Mouse (Mus musculus) layer of hippocampus, postnatal 14 days (tissue): Measurements from ENCODE around the gene Pnp. TPM values are rescaled to one million over a fixed set of nuclear protein-coding genes. Genes with fewer than 3 reads are reported as not detected.
"Not testable (repeated sequence)": the region's sequence is repeated elsewhere in the genome, so short reads cannot be mapped to it uniquely, and the experiment has no call there.

Experiments used
- DNase-seq, 2 experiments: peaks; one replicate each; pipeline ENCODE4 v3.0.0; 2021 to 2022; ENCODE audit warnings: low spot score in 2 of 2, mixed read lengths in 1 of 2
- long read RNA-seq, 2 experiments: library from polyadenylated mRNA; stranded (forward); transcript quantifications; one replicate each; pipeline ENCODE4 v2.0.0; 2021
- total RNA-seq, 2 experiments: library from RNA; stranded (reverse); gene quantifications; 2 replicates each; pipeline ENCODE4 v1.2.3; 2021

The Pnp gene
- 10 to 100 TPM; 11.8 to 14.8 TPM for total RNA-seq
- long read RNA-seq, experiment 1, transcript Pnp-201 (6 exons, 2,942 nt): major isoform, 6 of 6 reads
- long read RNA-seq, experiment 1, partial matches to known transcripts: 0 of 6 reads
- long read RNA-seq, experiment 1, other reads (novel, unspliced or antisense): 0 of 6 reads
- long read RNA-seq, experiment 2, transcript Pnp-201 (6 exons, 2,942 nt): major isoform, 11 of 12 reads
- long read RNA-seq, experiment 2, partial matches to known transcripts: 0 of 12 reads
- long read RNA-seq, experiment 2, other reads (novel, unspliced or antisense): 1 of 12 reads

- DNase-seq: peak; percentile 98 to 99
Measured at GRCm38 (mm10) chr14:50930754-50931492, at the start of gene Pnp, which contains the start of gene Pip4p1. Pnp (plus strand) TSS chr14:50931082. Pip4p1 (minus strand) TSS chr14:50930856.

DNA sequence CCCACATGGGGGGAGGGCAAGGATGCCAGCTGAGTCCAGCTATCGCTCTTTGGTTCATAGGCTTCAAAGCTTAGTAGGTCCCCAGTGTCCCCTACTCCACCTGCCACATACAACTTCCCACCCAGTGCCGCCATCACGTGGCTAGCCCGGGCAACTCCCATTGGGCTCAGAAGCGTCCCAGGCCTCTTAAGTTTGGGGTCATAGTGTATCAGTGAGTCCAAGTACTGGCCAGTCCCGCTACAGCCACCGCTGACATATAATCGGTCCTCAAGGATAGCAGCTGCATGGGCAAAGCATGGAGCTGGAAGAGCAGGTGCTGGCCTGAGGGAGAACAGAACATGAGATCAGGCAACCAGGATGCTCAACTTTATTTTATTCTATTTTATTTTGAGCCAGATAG lies 39.3 kb upstream of the Pnp start:
- DNase-seq: no peak

DNA sequence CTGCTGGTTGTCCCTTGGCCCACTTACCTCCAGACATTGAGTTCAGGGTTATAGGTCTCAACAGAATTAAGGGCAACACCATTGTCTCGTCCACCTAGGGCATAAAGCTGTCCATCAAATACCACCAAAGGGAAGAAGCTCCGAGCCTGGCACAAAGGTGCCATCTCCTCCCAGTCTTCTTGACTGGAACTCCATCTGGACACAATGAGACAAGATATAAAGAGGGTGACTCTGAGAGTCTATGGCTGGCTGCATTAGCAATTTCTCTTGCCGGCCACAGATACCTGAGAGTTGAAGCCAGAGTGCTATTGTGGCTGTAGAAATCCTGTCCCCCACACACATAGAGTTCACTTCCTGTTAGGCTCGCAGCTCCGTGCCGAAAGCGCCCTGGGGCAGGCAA lies 38.8 kb upstream of the Pnp start:
- no peak for DNase-seq

DNA sequence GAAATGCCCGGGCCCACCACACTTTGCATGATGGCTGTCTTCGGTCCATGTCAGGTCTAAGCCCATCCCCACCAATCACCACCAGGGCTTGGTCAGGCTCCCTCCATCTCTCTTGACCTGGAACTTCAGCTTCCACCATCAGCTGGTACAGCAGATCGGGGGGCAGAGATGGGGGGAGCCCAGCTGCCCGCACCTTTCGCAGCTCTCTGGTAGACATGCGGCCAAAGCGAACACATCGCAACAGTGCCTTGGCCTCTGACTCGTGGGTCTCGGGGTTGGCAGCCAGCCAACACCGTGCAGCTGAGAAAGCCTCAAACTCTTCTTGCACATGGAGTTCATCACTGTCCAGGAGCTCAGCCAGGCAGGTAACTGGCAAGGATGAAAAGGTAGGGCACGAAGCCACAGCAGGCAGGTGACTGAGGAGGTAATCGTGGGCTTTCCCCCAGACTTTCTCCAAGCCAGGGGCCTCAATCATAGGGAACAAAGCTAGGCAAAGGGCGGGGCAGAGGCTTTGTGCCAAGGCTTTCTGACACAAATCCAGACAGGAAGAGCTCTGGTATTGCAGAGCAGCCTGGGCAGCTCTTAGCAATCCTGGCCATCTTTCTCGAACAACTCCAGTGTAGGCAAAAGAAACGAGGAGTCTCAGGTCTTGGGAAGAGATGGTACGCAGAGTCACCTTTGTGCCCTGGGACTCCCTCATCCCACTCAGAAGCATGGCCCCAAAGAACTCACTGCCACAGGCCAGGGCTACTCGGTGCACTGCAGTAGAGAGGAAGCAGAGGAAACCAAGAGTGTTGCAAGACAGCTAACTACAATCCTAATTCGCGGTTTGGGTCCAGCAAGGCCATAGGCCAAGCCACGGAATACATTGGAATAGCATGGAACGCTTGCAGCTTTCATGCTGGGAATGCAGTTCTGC lies 38.1 kb upstream of the Pnp start:
- no peak for DNase-seq

DNA sequence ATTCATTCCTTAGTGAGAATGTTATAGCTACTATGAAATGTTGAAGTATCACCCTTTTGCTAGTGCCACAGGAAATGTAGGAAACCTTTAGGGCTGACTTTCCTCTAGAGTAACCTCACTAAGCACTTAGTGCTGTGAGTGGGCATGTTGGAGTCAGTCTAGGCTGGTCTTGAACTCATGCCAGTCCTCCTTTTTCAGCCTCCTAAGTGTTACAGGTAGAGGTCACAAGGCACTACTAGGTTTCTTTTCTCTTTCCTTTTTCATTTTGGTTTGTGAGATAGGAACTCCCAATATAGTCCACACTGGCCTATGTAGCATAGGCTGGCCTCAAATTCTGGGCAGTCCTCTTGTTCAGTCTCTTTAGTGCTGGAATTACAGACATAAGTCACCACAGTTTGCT lies 35.5 kb upstream of the Pnp start:
- DNase-seq: no peak

- DNase-seq: peak; percentile 30 to 35
Measured at GRCm38 (mm10) chr14:50895985-50896746, 34.7 kb upstream of the Pnp start.

DNA sequence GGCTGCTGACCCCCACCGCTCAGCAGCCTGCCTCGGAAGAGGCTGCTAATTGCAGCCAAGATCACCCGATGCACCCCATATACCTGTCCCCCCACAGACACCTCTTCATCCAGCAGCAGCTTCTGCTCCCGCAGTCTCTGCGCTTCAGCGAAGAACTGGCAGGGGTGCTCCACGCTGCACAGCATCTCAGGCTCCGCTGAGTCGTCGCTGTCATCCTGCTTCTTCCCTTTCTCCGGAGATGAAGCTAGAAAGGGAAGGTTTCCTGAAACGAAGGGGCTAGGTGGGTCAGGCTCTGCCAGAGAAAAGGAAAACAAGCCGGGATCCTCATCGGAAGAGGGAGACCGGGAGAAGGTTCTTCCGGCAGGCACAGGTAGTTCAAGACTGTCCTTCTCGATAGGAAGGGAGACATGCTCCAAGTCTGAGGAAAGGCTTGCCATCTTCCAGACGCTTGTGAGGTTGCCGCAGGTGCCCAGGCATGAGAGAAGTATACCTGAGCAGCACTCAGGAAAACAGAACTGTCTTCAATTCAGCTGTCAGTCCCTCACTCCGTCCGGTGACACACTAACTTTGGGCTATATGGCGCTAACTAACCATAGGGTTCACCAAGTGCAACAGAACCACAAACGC lies 34.0 kb upstream of the Pnp start:
- DNase-seq: peak; percentile 12 to 27

- DNase-seq: no peak
Measured at GRCm38 (mm10) chr14:50897374-50897765, 33.5 kb upstream of the Pnp start, which contains the start of gene Klhl33. Klhl33 (minus strand) TSS chr14:50897507.

DNA sequence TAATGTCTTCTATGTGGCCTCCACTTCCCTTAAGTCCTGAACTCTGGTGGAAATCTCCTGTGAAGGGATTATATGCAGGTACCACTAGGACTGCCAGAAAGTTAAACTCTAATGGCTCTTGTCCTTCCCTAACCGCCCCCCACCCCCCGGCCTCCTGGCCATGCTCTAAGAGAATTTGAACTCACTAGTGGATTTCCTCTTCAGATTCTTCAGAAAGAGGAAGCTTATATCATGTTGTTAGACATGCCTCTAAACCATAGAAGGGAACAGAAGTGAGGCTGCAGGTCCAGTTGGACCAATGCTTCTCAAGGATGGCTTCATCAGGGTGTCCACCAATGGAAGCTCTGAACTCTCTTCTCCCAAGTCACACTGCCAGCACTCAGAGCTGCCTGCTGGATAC lies 32.9 kb upstream of the Pnp start:
- DNase-seq: not testable (repeated sequence)

DNA sequence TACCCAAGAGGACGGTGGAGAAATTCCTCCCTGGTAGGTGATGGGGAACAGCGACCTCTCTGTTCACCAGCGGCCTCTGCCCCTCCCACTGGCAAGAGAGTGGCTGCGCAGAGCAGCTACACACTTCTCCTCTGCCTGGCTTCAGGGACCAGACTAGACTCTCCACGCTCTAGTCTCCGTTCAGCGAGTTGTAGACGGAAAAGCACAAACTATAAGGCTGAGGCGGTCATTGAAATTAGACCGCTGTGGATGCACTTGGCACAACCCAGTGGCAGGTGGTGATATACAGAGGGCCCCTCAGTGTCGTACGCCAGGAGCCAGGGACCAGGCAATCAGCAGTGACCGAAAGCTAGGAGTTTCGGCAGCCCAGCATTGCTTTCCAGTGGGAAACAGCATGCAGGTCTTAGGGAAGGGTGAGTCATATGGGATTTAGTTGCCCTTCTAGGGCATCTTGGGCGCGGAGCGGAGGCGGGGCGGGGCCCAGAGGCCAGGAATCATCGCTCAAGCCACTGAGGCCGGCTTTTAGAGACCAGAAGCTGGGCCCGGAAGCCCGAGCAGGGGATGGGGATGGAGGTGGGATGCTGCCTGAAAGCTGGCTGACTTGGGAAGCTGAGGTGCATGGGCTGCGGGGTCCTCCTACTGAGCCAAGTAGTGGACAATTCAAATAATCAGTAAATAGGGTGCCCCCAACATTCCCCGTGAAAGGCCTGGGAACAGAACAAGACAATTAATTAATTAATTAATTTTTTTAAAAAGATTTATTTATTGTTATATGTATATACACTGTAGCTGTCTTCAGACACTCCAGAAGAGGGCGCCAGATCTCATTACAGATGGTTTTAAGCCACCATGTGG lies 26.7 kb upstream of the Pnp start:
- peak; percentile 9 to 19 for DNase-seq

DNA sequence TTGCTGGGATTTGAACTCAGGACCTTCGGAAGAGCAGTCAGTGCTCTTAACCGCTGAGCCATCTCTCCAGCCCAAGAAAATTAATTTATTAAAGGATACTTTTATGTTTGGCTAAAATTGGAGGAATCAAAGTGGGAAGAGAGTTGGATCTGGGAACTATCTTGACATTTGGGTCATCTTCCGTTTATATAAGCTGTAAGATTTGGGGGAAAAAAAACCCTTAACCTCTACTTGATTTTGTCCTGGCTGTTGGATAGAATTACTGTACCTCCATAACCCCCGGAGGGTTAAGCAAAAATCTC lies 26.1 kb upstream of the Pnp start:
- no peak for DNase-seq

GRCm38 (mm10) chr14:50905327-50905726 lies 25.6 kb upstream of the Pnp start:
- DNase-seq: not testable (repeated sequence)

GRCm38 (mm10) chr14:50908126-50908525 lies 22.8 kb upstream of the Pnp start:
- DNase-seq: no peak

GRCm38 (mm10) chr14:50911356-50911755 lies 19.5 kb upstream of the Pnp start:
- no peak for DNase-seq

GRCm38 (mm10) chr14:50923437-50923836 lies 7.4 kb upstream of the Pnp start:
- DNase-seq: not testable (repeated sequence)

- peak; percentile 98 for DNase-seq
Measured at GRCm38 (mm10) chr14:50924281-50925064, 6.4 kb upstream of the Pnp start, which contains the start of the genes Osgep and Apex1. Osgep (minus strand) TSS chr14:50924893. Apex1 (plus strand) TSS chr14:50924968.

- peak in 1 of 2 experiments; percentile 28 for DNase-seq
Measured at GRCm38 (mm10) chr14:50925111-50925920, 5.6 kb upstream of the Pnp start.

DNA sequence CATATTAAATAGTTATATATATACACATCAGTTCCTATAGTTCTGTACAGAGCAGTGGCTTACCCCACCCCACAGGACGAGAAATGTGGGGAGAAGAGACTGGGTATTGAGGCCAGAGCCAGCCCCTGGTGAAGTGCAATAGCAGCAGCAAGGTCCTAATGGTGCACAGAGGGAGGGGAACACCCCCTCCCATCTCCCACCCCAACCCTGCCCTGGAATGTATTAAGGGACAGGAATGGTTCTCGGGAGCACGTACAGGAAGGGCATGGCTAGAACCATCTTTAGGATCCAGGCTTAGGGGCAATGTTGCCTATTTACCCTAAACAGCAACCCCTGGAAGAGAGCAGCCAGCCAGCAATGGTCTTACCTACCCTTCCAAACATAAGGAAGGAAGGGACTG lies 3.5 kb upstream of the Pnp start:
- no peak for DNase-seq
